Mouse (Mus musculus) erythroblast, embryonic 14.5 days (primary cell): ENCODE results near the gene Limk2. TPM values are rescaled to one million over a fixed set of nuclear protein-coding genes. Genes with fewer than 3 reads are reported as not detected.

Experiments
- H3K27me3 ChIP-seq: 2 replicates; pipeline ENCODE4 v1.6.1; 2012; ENCODE audit warnings: inconsistent platforms; ENCODE audit not compliant: control insufficient read depth
- H3K36me3 ChIP-seq: 2 replicates; pipeline ENCODE4 v1.6.1; 2012; ENCODE audit warnings: mild to moderate bottlenecking, inconsistent platforms; ENCODE audit not compliant: control insufficient read depth
- H3K4me1 ChIP-seq: 2 replicates; pipeline ENCODE4 v1.6.1; 2012; ENCODE audit warnings: inconsistent platforms; ENCODE audit not compliant: control insufficient read depth
- H3K4me3 ChIP-seq: replicated peaks from 2 replicates; pipeline ENCODE3; 2012; ENCODE audit warnings: moderate library complexity, mild to moderate bottlenecking, inconsistent platforms
- H3K9me3 ChIP-seq: 2 replicates; pipeline ENCODE4 v1.6.1; 2012; ENCODE audit warnings: low read length, inconsistent platforms, mixed read lengths; ENCODE audit not compliant: control insufficient read depth
- GATA1 ChIP-seq: IDR thresholded peaks from 2 replicates; pipeline ENCODE4 v1.6.1; 2012; ENCODE audit warnings: low read length, inconsistent platforms, mixed read lengths
- TAL1 ChIP-seq: IDR thresholded peaks from 3 replicates; pipeline ENCODE4 v1.6.1; 2012; ENCODE audit warnings: low read length, inconsistent platforms, mixed read lengths
- polyA plus RNA-seq: library from polyadenylated mRNA; stranded (reverse); fragments of >175 nt; gene quantifications from 2 replicates; pipeline ENCODE4 v1.2.3, GENCODE M21; 2012

Limk2 gene
- polyA plus RNA-seq, 1 experiment = 1.4 TPM

DNA sequence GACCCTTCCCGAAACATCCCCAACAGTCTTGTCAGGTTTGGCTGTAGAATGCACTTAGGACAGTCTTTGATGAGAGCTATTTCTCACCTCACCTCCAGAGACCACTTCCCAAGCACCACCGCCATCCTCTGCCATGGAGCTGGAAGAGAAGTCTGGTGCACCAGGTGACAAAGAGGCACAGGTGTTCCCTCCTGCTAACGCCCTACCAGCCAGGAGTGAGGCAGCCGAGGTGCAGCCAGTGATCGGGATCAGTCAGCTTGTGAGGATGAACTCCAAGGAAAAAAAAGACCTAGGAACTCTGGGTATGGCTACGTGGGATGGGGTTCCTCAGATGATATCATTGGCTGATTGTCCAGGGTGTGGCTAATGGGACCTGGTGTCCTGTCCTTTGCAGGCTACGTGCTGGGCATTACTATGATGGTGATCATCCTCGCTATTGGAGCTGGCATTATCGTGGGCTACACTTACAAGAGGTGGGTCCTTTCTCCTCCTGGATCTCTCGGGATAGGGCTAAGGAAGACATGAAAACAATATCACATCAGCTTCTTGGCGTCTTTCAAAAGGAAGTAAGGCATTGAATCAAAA lies 75.8 kb downstream of the Limk2 start:
- no peaks in the 10 kb centered on the region for H3K36me3 ChIP-seq
- H3K4me3 ChIP-seq = no peak overlapping the region
- peaks cover 67% of the 10 kb centered on the region for H3K27me3 ChIP-seq
- H3K4me1 ChIP-seq = peaks cover 17% of the 10 kb centered on the region
- TF ChIP-seq GATA1 = no peak
- TF ChIP-seq TAL1 = no peak
- H3K9me3 ChIP-seq = peaks cover 6% of the 10 kb centered on the region

DNA sequence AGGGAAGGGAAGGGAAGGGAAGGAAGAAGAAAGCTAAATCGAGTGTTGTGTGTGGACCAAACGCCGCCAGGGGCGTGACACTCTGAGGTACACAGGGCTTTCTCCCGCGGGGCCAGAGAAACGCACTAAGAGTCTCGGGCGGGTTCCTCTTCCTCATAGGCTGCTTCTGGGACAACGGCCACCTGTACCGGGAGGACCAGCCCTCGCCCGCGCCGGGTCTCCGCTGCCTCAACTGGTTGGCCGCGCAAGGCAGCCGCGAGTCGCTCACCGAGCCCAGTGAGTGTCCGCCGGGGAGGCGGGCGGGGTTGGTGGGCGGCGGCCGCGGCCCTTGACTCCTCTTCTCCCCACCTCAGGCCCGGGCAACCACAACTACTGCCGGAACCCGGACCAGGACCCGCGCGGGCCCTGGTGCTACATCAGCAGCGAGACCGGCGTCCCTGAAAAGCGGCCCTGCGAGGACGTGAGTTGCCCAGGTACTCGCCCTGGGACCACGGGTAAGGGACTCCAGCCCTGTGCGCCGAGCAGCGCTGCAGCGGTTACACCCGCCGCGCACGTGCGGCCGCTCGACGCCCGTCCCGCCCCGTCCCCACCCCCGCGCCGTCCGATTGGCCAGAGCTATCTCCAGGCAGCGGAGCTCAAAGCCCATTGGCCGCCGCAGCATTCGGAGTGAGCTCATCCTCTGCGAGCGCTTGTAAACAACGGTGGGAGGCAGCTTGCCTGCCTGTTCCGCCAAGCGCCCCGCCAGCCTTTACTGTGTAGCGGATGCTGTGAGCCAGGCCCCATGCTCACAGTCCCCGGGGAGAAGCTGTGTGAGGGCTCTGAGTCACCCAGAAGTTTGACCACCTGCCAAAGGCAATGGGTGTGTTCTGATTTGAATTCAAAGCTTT lies 77.0 kb downstream of the Limk2 start:
- H3K4me1 ChIP-seq = peaks cover 17% of the 10 kb centered on the region
- peaks cover 6% of the 10 kb centered on the region for H3K9me3 ChIP-seq
- peaks cover 67% of the 10 kb centered on the region for H3K27me3 ChIP-seq

DNA sequence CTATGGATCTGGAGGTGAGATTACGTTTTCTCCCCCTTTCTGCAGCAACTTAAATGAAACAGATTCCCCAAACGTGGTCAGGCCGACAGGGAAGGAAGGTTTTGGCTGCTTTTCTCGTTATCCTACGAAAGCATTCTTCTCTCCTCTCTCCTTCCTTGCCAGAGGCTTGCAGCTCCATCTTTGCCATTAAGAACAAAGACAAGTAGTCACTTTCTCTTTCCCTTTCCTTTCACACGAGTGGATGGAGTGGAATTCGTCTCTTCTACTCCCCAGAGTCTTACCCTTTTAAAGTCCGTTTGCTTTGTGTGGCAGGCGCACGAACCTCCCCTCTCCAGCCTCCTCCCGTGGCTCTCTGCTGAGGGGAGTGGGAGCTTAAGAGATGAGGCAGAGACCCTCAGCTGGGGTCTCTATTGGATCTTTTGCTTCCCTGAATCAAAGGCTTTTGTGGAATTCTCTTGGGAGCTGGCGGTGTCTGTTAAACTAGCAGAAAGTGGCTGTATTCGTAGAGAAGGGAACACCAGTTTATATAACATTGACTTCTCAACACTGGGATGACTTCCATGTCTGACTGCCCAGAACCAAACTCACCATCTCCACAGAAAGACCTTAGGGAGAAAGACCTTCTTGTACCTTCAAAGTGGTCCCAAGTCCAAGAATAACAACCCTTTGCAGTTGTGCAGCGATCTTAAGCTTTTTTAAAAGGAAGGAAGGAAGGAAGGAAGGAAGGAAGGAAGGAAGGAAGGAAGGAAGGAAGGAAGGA lies 77.8 kb downstream of the Limk2 start:
- peaks cover 17% of the 10 kb centered on the region for H3K4me1 ChIP-seq
- H3K36me3 ChIP-seq = no peaks in the 10 kb centered on the region
- H3K9me3 ChIP-seq = peaks cover 6% of the 10 kb centered on the region
- TF ChIP-seq GATA1 (no peak), TAL1 (no peak)
- H3K4me3 ChIP-seq = no peak overlapping the region
- H3K27me3 ChIP-seq = peaks cover 64% of the 10 kb centered on the region

More for the DNA sequence above, 77.0 kb downstream of the Limk2 start:
- Histone ChIP-seq H3K36me3 (no peaks in the 10 kb centered on the region), H3K4me3 (peak overlapping the region; percentile 23)
- TF ChIP-seq GATA1 (no peak), TAL1 (no peak)

DNA sequence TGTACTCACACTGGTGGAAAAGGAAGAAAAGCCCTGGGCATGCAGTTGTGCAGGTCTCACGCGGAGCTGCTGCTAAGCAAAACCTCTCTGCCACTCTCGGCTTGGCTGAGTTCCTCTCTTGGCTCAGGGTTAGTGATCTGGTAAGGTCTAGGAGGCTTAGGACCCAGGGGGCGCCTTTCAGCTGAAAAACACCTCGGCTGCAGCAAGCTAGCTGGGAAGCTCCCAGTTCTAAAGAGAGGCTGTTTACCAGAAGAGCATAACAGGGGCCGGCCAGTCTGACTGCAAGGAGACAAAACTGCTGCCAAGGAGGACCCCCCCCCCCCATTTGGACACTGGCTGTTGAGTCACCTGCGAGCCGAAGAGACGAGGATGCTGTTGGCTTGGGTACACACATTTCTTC lies 78.4 kb downstream of the Limk2 start:
- Histone ChIP-seq H3K36me3 (no peaks in the 10 kb centered on the region), H3K4me3 (no peak overlapping the region), H3K9me3 (peaks cover 6% of the 10 kb centered on the region), H3K4me1 (peaks cover 17% of the 10 kb centered on the region), H3K27me3 (peaks cover 58% of the 10 kb centered on the region)
- no peak for TF ChIP-seq GATA1
- TF ChIP-seq TAL1 = no peak

DNA sequence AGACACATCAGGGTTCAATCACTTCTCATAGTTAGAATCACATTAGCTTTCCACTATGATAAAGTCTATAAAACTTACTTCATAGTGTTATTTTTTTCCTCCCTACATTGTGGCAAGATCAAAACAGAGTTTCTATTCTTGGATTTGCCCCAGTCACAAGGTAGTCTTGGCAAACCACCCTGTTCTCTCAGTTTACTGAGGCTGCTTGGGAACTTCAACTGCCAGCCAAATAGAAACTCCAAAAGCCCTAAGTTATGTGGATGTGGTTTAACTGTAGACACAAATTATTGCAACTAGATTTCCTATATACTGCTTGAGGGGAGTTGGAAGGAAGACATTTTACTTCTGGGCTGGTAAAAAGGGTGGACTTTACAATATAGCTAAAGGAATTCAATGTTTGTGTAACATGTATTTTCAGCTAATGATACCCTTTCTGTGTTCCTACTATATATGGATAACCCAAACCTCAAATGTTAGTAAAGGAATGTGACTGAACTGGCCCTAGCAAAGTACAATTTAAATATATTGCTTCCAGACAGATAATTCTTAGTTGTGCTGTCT lies 79.0 kb downstream of the Limk2 start, which contains the start of gene Pik3ip1:
Gene Pik3ip1, plus strand, starts transcription at position 511 of the 561 bp plus-strand sequence.
- Histone ChIP-seq H3K27me3 (peaks cover 53% of the 10 kb centered on the region), H3K36me3 (no peaks in the 10 kb centered on the region), H3K4me1 (peaks cover 17% of the 10 kb centered on the region), H3K9me3 (peaks cover 6% of the 10 kb centered on the region), H3K4me3 (no peak within 1 kb of the TSS)
- TF ChIP-seq GATA1 (no peak), TAL1 (no peak)

DNA sequence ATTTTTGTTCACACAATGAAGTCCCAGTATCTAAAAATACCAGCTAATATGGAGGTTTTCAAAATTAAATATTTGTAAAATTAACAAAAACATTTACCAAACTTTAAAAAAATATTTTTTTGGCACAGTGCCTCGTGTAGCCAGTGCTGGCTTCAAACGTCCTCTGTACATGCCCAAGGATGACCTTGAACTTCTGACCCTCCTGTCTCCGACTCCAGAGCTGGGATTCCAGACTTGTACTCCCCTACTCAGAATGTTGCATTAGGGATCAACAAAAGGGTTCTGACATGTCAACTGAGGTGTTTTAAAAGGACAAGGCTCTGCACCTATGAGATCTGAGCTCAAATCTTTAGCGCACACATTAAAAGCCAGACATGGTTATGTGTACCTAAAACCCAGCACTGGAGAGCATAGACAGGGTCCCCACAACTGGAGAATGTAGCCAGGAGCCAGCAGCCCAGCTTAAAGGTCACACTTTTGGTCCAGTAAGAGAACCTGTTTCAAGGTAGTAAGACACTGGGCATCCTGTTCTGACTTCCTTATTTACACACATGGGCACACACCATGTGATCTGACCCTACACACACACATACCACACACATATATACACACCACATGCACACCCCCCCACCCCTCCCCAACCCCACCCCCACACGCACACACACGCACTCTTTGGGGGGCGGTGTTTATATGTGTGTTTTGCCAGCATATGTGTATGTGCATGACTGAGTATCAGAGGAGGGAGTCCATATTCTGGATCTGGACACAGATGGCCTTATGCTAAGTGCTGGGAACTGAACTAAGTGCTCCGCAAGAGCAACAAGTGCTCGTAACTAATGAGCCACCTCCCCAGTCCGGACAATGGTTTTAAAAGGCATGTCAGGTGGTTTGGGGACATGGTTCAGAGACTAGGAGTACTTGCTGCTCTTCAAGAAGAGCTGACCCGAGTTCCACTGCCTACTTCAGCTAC lies 79.9 kb downstream of the Limk2 start:
- H3K27me3 ChIP-seq = peaks cover 44% of the 10 kb centered on the region
- H3K9me3 ChIP-seq = peaks cover 6% of the 10 kb centered on the region
- TF ChIP-seq GATA1 (no peak), TAL1 (no peak)
- H3K4me1 ChIP-seq = peaks cover 17% of the 10 kb centered on the region
- no peaks in the 10 kb centered on the region for H3K36me3 ChIP-seq
- H3K4me3 ChIP-seq = no peak overlapping the region

DNA sequence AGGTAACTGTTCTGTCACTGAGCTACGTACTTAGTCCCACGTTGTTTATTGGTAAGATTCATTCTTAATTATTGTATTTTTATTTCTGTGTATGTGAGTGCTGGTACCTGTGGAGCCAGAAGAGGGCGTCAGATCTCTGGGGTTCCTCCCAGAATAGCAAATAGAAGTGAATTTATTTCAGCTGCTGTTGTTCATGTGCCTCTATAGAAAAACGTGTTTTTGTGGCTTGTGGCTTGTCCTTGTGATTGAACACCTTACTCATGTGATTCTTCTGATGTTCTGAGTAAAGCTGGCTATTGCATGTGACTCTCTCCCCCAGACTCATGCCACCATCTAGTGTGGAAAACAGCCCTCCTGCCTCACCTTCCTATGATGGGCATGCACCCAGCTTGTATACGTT lies 80.7 kb downstream of the Limk2 start:
- peaks cover 17% of the 10 kb centered on the region for H3K4me1 ChIP-seq
- TF ChIP-seq TAL1 (no peak), GATA1 (no peak)
- no peak overlapping the region for H3K4me3 ChIP-seq
- H3K36me3 ChIP-seq = no peaks in the 10 kb centered on the region
- H3K27me3 ChIP-seq = peaks cover 38% of the 10 kb centered on the region
- H3K9me3 ChIP-seq = peaks cover 6% of the 10 kb centered on the region

DNA sequence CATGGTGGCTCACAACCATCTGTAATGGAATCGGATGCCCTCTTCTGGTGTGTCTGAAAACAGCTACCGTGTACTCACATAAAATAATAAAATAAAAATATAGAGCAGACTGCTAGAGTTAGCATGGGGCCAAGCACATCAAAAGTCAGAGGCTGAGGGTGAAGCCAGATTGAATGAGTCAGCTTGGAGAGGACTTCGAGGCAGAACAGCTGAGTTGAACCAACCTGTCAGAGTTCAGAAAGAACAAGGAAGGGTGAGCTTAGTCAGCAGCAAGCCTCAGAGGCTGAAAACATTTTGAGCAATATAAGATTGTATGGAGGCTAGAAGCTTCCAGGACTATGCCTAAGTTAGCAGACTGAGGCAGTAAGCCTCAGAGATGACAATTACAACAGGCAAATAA lies 90.7 kb downstream of the Limk2 start:
- Histone ChIP-seq H3K27me3 (no peaks in the 10 kb centered on the region), H3K36me3 (peaks cover 3% of the 10 kb centered on the region), H3K4me3 (no peak overlapping the region), H3K4me1 (peaks cover 10% of the 10 kb centered on the region), H3K9me3 (no peaks in the 10 kb centered on the region)
- TF ChIP-seq GATA1 = no peak
- TF ChIP-seq TAL1 = no peak
